In genomic region chr14:79425979-79426729, GRCm38 (mm10) we compare ENCODE assay signal across 8 mouse cellular contexts. TPM values are rescaled to one million over a fixed set of nuclear protein-coding genes. Genes with fewer than 3 reads are reported as not detected.
DNase-seq lines count a peak whose midpoint lies in the region; ATAC-seq and TF ChIP-seq lines count a peak whose summit lies in the region.

Kbtbd7 (plus strand) TSS chr14:79426511.

- peaks cover 17% of the 10 kb centered on the region for H3K36me3 ChIP-seq in forebrain, embryonic 10.5 days (replicated peaks)
- H3K36me3 ChIP-seq in heart, embryonic 15.5 days = peaks cover 13% of the 10 kb centered on the region
- H3K36me3 ChIP-seq in liver, embryonic 14.5 days (replicated peaks; ENCODE audit: control insufficient read depth, insufficient read depth, low read depth) = no peaks in the 10 kb centered on the region; the same call in 1 of the 2 replicates
- H3K36me3 ChIP-seq in neural tube, embryonic 12.5 days = no peaks in the 10 kb centered on the region; the same call in 1 of the 2 replicates

- peak within 1 kb of the TSS; percentile 60 for H3K4me3 ChIP-seq in forebrain, embryonic 10.5 days
- peak within 1 kb of the TSS; percentile 52 for H3K4me3 ChIP-seq in heart, embryonic 15.5 days
- peak within 1 kb of the TSS; percentile 58 to 59 for H3K4me3 ChIP-seq in liver, embryonic 14.5 days (ENCODE audit: insufficient read depth in 1 of 2, low read depth in 2 of 2, low read length in 2 of 2)
- H3K4me3 ChIP-seq in neural tube, embryonic 12.5 days = peak within 1 kb of the TSS; percentile 46

- 0 out of 2 replicates have a peak, but pooled peaks cover 5% of the 10 kb centered on the region for H3K4me1 ChIP-seq in forebrain, embryonic 10.5 days
- H3K4me1 ChIP-seq in heart, embryonic 15.5 days (replicated peaks) = peaks cover 2% of the 10 kb centered on the region; the same call in 1 of the 2 replicates
- H3K4me1 ChIP-seq in liver, embryonic 14.5 days (replicated peaks; ENCODE audit: control insufficient read depth in 2 of 2, insufficient read depth in 2 of 2, low read length in 1 of 2) = peaks cover 0 to 6% of the 10 kb centered on the region in 2 experiments; a peak in 1 of 4 replicates
- H3K4me1 ChIP-seq in neural tube, embryonic 12.5 days = no peaks in the 10 kb centered on the region

- peak within 1 kb of the TSS; percentile 89 for H3K27ac ChIP-seq in forebrain, embryonic 10.5 days
- H3K27ac ChIP-seq in heart, embryonic 15.5 days = peak within 1 kb of the TSS; percentile 92
- H3K27ac ChIP-seq in liver, embryonic 14.5 days = peak within 1 kb of the TSS; percentile 91
- 0 out of 2 replicates have a peak within 1 kb of the TSS, but pooled peaks have one; percentile 21 for H3K27ac ChIP-seq in neural tube, embryonic 12.5 days

- DNase-seq in CD8-positive naive resting alpha-beta T cell, adult 2 months (ENCODE audit: low read depth in 2 of 2, low spot score in 2 of 2) = peak; percentile 92 to 94
- DNase-seq in c-Kit-positive CD71-negative TER-119-negative erythroid progenitor cells, embryonic 14.5 days (ENCODE audit: low read depth) = peak; percentile 94
- DNase-seq in forebrain, embryonic 10.5 days (ENCODE audit: extremely low spot score, low spot score) = peak; percentile 93
- DNase-seq in kidney, postnatal 25 days = peak; percentile 95 to 97
- peak; percentile 92 to 95 (median 94) for DNase-seq in liver, embryonic 14.5 days (ENCODE audit: low read depth in 3 of 3, low spot score in 3 of 3)
- DNase-seq in telencephalon, adult 2 months (ENCODE audit: low read depth, low spot score) = peak; percentile 94

- peak within 1 kb of the TSS; percentile 63 for H3K4me2 ChIP-seq in heart, embryonic 15.5 days
- peak within 1 kb of the TSS; percentile 55 for H3K4me2 ChIP-seq in liver, embryonic 14.5 days (ENCODE audit: low read depth)
- H3K4me2 ChIP-seq in neural tube, embryonic 12.5 days (replicated peaks) = peak within 1 kb of the TSS; percentile 54

- H3K27me3 ChIP-seq in forebrain, embryonic 10.5 days (ENCODE audit: poor library complexity, severe bottlenecking) = no peaks in the 10 kb centered on the region
- no peaks in the 10 kb centered on the region for H3K27me3 ChIP-seq in heart, embryonic 15.5 days
- H3K27me3 ChIP-seq in liver, embryonic 14.5 days (ENCODE audit: control insufficient read depth, insufficient read depth, low read length) = no peaks in the 10 kb centered on the region
- no peaks in the 10 kb centered on the region for H3K27me3 ChIP-seq in neural tube, embryonic 12.5 days (replicated peaks)

- peak; percentile 100 for ATAC-seq in heart, embryonic 15.5 days (replicated peaks; ENCODE audit: insufficient number of reproducible peaks, insufficient read depth, low FRiP score, low read depth)
- peak; percentile 99 for ATAC-seq in liver, embryonic 14.5 days (ENCODE audit: insufficient read depth)
- ATAC-seq in neural tube, embryonic 12.5 days (ENCODE audit: low FRiP score, low read depth) = peak; percentile 97

- peaks cover 17% of the 10 kb centered on the region for H3K9me3 ChIP-seq in forebrain, embryonic 10.5 days
- peaks cover 4% of the 10 kb centered on the region; the same call in 1 of the 2 replicates for H3K9me3 ChIP-seq in heart, embryonic 15.5 days (replicated peaks)
- no peaks in the 10 kb centered on the region for H3K9me3 ChIP-seq in liver, embryonic 14.5 days (ENCODE audit: control insufficient read depth, low read length)
- H3K9me3 ChIP-seq in neural tube, embryonic 12.5 days = peaks cover 12% of the 10 kb centered on the region

- TF ChIP-seq CTCF in liver, embryonic 14.5 days (IDR thresholded peaks at IDR 0.05; ENCODE audit: low read depth) = no peak

- peak within 1 kb of the TSS; percentile 55 for H3K9ac ChIP-seq in heart, embryonic 15.5 days
- peak within 1 kb of the TSS; percentile 66 for H3K9ac ChIP-seq in liver, embryonic 14.5 days (replicated peaks)
- H3K9ac ChIP-seq in neural tube, embryonic 12.5 days = peak within 1 kb of the TSS; percentile 58

- TF ChIP-seq EP300 in liver, embryonic 14.5 days (IDR thresholded peaks at IDR 0.05; ENCODE audit: low read depth) = peak; percentile 17; the same call in 1 of the 2 replicates

- under 1% methylated on average over 44 of the region's 44 CpGs for WGBS in forebrain, embryonic 10.5 days
- 1% methylated on average over 29 of the region's 44 CpGs for WGBS in heart, embryonic 15.5 days
- 0% methylated on average over 42 of the region's 44 CpGs for WGBS in liver, embryonic 14.5 days (ENCODE audit: insufficient replicate concordance)
- WGBS in neural tube, embryonic 12.5 days = under 1% methylated on average over 43 of the region's 44 CpGs

RNA-seq across cellular contexts. Expression of gene Kbtbd7, which starts in this region (rescaled TPM):
- 11.2 and 11.7 TPM in 2 replicates for polyA plus RNA-seq in forebrain, embryonic 10.5 days (2016; fragmentation: Nextera tagmentation; extraction: Ambion mirVana)
- 7.2 and 8.6 TPM in 2 replicates for polyA plus RNA-seq in heart, embryonic 15.5 days (2015; fragmentation: Nextera tagmentation; extraction: Ambion mirVana)
- 1.8 and 2.2 TPM in 2 replicates for polyA plus RNA-seq in liver, embryonic 14.5 days (2012; rRNA removed)
- 3.9 and 4.3 TPM in 2 replicates for polyA plus RNA-seq in liver, embryonic 14.5 days (2014; fragmentation: Nextera tagmentation; extraction: Ambion mirVana)
- polyA plus RNA-seq in neural tube, embryonic 12.5 days (2016; fragmentation: Nextera tagmentation; extraction: Ambion mirVana) = 17.7 and 20.5 TPM in 2 replicates

Comparison
In these comparisons a context has a peak if more than half of its experiments do, and no peak if none do; other contexts are left out.
1. Peak in every context shown above with its lines: DNase-seq, ATAC-seq, H3K4me3 ChIP-seq and H3K27ac ChIP-seq.
2. H3K27ac ChIP-seq: peak in every context shown above with its lines; median percentile 92 in heart, embryonic 15.5 days; 91 in liver, embryonic 14.5 days; 89 in forebrain, embryonic 10.5 days; 21 in neural tube, embryonic 12.5 days.